Mouse (Mus musculus) cerebellum, postnatal 10 days (tissue): ENCODE results near the gene Carns1.

Experiments
- DNase-seq, 2 experiments: peaks; one replicate each; pipeline ENCODE4 v3.0.0; 2021; ENCODE audit warnings: mixed read lengths in 2 of 2

The Carns1 gene

GRCm38 (mm10) chr19:4201291-4201909 lies 26.1 kb upstream of the Carns1 start, which contains the start of gene Rad9a:
Gene Rad9a, minus strand, starts transcription at chr19:4201662.
- DNase-seq, result peak; percentile 98 to 99

DNA sequence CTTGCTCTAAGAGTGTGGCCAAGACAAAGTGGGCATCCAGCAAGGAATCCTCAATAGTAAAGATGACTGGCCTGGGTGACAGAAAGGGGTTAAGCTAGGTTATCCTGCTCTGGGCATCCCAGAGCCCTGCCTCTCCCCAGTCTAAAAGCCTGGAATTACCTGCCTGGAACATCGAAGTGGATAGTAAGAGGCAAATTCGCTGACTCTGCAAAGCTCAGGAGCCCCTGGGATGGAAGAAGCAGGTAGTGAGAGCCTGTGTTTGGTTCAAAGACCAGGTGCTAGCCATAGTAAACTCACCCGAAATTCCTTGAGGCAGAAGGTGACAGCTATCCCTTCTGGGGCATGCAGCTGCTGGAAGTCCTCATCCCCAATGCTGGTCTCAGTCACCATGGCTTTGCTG lies 21.9 kb upstream of the Carns1 start:
- no peak for DNase-seq

- peak in 1 of 2 experiments; percentile 47 for DNase-seq
Measured at GRCm38 (mm10) chr19:4196548-4196947, 21.3 kb upstream of the Carns1 start.

DNA sequence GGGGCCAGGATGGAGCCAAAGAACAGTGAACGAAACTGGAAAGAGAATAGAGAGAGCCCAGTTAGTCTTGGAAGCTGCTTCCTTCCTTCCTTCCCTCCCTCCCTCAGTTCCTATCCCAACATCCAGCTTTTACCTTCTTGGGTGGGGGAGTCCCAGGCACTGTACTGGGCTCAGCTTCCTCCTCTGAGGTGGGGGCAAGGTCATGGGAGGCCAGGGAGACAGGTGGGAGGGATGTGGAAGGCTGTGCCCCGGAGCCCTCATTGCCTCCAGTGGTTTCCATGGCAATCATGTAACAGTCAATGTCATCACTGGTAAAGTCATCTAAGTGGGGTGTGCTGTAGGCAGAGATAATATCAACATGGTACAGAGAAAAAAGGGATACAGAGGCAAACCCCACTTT lies 20.8 kb upstream of the Carns1 start:
- no peak for DNase-seq

DNA sequence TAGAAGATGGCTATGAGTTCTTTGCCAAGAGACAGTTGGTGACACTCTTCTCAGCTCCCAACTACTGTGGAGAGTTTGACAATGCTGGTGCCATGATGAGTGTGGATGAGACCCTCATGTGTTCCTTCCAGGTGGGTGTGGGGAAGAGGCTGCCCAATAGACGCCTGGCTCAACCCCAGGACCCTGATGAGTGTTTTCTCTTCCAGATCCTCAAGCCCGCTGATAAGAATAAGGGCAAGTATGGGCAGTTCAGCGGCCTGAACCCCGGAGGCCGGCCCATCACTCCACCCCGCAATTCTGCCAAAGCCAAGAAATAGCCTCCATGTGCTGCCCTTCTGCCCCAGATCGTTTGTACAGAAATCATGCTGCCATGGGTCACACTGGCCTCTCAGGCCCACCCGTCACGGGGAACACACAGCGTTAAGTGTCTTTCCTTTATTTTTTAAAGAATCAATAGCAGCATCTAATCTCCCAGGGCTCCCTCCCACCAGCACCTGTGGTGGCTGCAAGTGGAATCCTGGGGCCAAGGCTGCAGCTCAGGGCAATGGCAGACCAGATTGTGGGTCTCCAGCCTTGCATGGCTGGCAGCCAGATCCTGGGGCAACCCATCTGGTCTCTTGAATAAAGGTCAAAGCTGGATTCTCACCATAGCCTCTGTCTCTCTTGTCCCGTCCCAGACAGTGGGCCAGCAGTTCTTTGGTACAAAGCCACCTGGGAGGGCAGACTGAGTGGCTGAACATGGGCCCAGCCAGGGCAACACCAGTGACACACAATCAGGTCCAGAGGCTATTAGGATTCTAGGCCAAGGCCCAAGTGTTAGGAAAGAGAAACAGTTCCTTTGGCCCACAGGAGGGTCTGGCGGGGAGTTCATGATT lies 19.7 kb upstream of the Carns1 start:
- DNase-seq, result peak; percentile 98

DNA sequence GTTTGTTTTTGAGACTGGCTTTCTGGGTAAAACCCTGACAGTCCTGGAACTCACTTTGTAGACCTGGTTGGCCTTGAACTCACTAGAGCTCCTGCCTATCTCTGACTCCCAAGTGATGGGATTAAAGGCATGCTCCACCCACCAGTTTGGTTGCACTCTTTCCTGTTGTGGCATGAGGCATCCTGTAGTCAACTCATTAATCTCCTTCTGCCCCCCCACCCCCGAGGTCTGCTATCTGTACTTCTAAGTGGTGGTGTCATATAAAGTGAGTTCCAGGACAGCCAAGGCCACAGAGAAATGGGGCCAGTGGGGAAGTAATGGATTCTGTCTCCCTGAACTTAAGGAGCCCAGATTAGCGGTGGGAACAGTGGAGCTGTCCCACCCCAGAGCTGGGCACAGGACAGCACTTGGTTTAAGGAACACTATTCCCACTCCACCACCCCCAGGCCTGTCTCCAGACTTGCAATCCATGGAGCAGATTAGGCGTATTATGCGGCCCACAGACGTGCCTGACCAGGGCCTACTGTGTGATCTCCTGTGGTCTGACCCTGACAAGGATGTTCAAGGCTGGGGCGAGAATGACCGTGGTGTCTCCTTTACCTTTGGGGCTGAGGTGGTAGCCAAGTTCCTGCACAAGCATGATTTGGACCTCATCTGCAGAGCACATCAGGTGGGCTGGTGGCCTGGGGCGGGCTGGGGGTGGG lies 18.9 kb upstream of the Carns1 start:
- peak in 1 of 2 experiments; percentile 47 for DNase-seq

DNA sequence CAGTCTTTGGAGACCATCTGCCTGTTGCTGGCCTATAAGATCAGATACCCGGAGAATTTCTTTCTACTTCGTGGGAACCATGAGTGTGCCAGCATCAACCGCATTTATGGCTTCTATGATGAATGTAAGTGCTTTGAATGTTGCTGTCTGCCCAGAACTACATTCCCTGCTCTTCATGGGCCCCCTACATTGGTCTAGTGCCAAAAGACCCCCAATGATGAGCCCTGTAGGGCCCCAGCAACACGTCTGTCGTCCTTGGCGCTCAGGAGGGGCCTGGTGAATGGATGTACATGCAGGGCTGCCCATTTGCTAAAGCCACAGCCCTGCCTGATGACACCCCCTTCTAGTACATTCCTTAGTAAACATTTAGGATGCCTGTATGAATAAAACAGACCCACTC lies 17.9 kb upstream of the Carns1 start:
- DNase-seq, result peak in 1 of 2 experiments; percentile 44

DNA sequence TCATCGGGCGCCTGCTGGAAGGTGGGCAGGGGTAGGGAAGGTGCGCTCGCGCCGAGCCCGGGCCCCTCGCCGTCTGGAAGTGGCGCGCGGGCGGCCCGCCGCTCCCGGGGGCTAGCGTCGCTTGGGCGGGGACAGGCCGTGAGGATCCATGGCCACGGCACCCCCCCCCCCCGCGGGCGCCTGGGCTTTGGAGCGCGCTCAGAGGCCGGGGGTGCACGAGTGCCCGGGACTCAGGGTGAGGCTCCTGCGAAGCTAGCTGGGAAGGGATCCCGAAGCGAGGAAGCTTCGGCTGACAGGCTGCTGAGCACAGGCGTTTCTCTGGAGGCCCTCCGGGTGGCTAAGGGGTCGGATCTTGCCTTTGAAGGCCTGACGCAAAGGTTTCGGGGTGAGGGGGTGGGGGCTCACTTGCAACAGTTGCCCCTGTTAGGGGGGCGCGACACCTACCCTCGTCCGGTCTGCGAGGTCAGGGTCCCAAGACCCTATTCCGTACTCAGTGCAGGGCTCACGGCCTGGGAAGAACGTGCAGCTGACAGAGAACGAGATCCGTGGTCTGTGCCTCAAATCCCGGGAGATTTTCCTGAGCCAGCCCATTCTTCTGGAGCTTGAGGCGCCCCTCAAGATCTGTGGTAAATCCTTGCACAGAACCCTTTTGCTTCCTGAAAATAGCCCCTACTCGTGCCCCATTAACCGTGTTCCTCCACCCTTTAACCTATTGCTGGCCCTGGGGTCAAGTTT lies 17.1 kb upstream of the Carns1 start:
- peak in 1 of 2 experiments; percentile 39 for DNase-seq

- peak; percentile 99 for DNase-seq
Measured at GRCm38 (mm10) chr19:4191528-4192250, 16.4 kb upstream of the Carns1 start, which contains the start of gene Ppp1ca. Gene Ppp1ca, plus strand, starts transcription at chr19:4192065.

- DNase-seq, result no peak
Measured at GRCm38 (mm10) chr19:4190831-4191334, 15.6 kb upstream of the Carns1 start, which contains the start of gene Tbc1d10c. Gene Tbc1d10c, minus strand, starts transcription at chr19:4191284.

DNA sequence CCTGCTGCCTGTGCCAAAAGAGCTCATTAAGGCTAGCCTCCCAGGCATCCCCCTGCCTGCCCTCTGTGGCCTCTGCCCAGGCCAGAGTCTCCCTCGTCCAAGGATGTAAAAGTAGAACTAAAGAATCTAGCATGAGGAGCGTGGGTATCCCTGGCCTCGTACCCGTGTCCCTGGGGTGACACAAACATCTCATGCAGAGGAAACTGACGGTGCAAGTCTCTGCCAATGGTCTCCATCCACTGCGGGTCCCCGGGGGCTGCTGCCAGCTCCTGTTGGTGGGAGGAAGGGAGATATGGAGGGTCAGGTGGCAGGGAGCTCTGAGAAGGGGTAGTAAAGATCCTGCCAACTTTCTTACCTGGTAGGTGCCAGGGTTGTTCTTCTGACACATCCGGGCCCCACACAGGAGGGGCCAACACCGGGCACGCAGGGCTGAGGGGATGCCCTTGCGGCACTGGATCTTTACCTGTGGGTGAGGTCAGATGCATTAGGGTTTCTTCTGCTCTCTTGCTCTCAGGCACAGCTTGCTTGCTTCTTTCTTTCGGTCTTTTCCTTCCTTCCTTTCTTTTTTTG lies 13.9 kb upstream of the Carns1 start:
- no peak for DNase-seq

- DNase-seq, result no peak
Measured at GRCm38 (mm10) chr19:4187303-4187702, 12.0 kb upstream of the Carns1 start.

DNA sequence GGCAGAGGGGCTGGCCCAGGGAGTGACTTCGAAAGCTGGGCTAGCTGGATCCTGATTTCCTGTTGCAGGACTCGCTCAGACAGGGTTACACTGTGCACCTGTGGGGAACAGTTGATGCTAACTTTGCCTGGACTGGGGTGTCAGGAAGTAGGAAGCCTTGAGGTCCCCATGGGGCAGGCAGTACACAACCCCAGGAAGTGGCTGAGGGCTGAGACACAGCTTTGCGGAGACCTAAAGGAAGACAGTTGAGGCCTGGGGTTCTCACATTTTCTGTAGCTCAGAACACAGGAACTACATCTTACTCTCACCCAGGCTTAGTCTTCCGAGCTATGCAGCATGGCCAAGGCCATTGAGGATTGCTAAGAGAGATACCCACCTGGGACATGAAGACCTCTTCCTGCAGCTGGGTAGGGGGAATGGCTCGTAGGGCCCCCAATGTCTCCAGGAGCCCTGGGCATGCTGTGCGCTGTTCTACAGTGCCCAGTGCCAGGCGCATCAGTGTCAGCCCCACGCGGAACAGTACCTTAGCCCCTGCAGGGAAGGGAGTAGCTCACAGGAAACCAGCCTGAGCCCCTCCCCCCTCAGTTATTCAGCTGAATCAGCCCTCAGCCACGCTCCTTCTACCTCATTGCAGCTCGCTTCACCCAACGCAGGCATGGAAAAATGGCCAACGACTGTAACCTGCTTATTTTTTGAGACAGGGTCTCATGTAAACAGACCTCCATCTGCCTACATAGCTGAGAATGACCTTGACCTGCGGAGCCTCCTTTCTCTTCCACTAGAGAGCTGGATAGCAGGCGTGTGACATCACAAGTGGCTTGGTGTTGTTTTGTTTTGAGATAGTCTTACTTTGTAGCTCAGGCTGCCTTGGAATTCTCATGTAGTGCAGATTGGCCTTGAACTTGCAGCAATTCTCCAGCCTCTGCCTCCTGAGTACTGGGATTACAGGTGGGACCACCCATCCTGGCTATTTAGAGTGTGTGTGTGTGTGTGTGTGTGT lies 10.0 kb upstream of the Carns1 start:
- no peak for DNase-seq

GRCm38 (mm10) chr19:4183689-4184088 lies 8.4 kb upstream of the Carns1 start:
- no peak for DNase-seq

- DNase-seq, result peak; percentile 41 to 58
Measured at GRCm38 (mm10) chr19:4181892-4182291, 6.6 kb upstream of the Carns1 start.

- DNase-seq, result no peak
Measured at GRCm38 (mm10) chr19:4180411-4180810, 5.1 kb upstream of the Carns1 start.

GRCm38 (mm10) chr19:4172925-4173324 lies 2.4 kb downstream of the Carns1 start:
- DNase-seq, result peak in 1 of 2 experiments; percentile 13

- DNase-seq, result peak; percentile 39 to 51
Measured at GRCm38 (mm10) chr19:4171393-4172290, 3.6 kb downstream of the Carns1 start.
